Mouse (Mus musculus): ENCODE results near the gene Trim8.

The Trim8 gene

DNA sequence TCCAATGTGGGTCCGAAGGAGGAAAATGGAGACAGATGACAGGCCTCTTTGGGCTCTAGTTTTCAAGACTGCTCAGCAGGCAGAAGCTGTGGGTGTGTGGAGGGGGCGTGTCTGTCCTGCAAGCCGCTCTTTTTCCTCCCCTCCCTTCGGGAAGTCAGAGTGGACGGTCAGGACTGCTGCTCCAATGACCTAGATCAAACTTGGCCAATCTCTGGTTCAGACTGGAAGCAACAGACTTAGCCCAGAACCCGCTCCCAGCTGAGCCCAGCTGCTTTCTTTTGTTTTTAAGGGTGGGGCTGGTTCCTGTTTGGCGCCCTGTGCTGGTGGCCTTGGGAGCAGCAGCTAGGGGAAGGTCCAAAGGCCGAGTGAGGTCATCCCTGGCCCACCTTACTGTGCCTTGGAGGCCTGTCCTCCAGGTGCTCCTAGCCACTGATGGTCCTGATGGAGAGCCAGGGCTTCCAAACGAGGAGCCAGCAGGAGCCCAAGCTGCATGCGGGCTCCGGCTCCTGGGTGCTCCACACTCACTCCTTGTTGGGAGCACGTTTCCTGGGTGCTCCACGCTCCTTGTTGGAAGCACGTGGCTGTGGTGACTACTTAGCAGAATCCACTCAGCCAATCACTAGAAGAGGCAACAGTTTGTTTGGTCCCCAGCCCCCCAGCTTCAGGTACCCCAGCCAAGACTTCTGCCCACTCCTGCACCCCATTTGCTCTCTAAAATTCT lies 23.3 kb downstream of the Trim8 start:
- no peak for DNase-seq

DNA sequence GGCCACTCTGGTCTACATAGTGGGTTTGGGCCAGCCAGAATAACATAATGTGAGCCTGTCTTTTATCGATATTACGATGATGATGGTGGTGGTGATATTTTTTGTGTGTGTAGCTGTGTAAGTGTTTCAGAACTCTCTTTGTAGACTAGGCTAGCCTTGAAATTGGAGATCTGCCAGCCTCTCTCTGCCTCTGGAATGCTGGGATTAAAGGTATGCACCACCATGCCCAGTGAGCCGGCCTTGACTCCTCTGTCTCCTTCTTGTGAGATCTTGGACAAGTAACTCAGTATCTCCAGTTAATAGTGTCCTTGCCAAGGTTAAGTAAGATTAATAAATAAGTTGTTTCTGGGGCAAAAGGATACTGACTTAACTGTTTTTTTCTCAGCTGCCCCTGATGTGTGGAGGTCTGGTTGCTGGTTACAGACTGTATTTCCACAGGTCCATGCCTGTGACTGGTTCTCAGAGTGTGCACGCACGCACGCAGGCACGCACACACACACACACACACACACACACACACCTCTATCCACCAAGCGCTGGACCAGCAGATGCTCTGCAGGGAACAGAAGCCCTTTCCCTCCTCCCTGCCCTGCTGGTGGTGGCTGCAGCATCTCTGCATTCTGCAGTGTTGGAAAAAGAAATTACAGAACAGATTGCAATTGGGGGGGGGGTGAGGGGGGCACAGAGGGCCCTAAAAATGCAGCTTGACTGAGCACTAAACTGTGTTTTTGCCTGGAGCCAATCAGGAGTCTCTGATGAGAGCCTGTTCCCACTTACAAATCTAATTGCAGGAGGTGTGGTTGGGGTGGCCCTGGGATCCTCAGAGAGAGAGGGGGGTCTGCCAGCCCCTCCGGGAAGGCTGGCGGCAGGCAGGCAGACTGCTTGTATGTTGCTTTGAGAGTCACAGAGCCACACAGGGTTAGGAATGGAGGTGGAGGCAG lies 24.5 kb downstream of the Trim8 start:
- no peak for DNase-seq

DNA sequence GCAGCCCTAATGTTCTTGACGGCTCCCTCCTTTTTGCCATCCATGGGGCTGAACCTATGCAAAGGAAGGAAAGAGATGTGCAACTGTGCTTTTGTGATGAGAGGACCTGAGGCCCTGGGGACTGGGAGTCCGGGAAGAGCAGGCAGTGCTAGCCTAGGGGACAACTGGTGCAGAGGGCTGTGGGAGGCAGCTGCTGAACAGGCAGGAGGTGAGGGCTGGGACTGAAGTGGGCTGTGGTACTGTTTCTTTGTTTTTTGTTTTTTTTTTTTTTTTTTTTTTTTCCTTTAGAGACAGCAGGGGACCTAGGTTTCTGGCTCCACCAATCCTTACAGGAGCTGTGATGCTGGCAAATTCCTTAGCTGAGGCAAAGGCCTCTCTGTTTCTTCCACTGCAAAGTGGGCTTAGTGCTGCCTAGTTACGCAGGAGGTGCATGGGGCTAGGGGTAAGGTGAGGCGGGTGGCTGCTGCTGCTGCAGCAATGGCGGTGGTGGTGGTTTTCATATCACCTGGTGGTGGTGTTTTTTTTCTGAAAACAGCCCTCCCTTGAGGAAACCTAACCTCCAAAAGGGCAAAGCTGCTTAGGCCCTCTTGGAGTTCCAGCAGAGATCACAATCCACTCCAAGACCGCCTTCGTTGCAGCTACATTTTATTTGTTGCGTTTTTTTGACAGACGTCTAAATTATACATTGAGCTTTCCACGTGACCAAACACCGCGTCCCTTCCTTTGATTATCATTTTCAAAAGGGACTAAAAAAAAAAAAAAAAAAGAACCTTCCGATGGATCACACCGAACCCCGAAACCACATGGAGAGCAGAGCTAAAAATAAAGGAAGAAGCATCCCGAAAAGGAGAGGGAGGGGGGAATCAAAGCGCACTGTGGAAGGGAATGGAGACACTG lies 26.4 kb downstream of the Trim8 start:
- no peak for DNase-seq

DNA sequence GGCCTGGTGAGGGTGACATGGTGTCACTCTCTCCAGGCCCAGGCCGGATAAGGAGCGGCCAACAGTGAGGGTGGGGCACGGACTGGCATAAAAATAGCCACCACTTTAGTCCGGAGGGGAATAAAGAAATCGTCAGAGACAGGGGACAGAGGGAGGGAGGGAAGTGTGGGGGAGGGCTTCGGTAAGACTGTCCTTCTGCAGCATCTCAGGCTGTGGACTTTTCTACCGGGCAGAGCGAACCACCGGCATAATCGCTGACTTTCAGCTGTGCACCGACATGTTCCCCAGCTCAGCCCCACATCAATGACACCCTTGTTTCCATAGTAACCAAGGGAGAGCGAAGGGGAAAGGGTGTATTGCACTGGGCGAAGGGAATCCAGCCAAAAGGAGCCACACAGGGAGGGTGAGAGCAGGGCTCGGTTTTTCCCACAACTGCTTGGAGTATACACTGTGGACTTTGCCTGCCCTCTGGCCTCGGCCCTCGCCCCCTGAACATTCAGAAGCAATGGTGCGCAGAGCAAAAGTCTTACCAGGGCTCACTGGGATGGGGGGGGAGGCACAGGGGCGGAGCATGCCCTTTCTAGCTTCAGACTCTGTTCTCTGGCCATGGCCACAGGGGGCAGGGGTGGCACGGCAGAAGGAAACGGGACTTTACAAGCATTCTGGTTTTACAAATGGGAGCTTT lies 27.2 kb downstream of the Trim8 start:
- DNase-seq: peak; percentile 50

DNA sequence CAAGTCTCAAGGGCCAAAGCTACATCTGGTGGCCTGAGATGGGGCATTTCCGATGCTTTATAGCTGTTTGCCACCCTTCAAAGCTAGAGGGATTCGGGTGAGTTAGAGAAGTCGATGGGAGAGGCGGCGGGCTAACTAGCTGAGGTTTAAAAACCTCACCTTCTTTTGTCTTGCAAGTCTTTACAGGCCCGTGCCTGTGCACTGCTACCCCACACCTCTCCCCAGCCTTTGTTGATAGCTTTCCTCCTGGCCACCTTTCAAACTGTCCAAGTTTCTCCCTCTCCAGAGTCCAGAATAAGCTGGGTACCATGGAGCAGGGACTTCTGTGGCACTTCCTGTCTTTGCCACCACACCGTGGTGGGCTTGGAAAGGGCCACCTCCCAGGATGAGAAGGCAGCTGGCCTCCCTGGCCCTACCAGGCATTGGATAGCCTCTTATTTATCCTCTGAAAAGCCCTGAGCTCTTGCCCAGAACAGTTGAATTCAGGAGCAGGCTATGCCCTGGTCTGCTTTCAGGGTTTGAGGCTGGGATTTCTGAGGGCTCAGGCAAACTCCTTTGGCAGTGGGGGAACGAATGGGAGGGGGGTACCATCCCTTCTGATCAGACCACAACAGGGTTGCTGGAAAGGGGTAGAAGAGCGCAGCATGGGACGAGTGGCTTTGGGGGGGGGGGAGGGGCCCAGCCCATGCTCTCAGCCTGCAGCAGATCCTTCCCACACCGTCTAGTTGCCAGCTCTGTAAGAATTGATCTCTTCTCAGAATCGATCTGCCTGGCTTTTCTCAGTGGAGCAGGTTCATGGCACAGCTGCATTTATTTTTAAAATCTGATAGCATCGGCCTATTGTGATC lies 28.3 kb downstream of the Trim8 start:
- DNase-seq: no peak

DNA sequence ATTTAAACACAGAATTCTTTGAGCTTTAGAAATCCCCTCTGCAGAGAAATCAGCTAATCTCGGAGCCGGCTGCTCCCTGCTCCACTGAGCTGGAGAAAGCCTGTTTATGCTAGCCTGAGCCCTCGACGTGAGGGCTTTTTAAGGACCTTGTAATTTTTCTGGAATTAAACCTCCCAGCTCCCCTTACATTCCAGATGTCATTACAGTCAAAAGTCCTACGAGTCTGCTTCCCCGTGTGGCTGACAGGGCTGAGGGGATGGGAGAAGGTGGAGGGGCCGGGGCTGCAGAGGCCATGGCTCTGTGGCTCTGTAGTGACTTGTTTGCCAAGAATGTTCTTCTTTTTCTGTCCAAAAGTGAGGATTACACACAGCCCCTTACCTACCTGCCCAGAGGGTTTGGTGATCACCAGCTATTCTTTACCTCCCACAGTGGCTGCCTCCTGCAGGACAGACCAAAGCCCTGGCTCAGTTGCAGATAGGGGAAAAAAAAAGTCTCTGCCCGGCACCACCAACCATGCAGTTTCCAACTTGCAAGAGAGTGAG lies 29.0 kb downstream of the Trim8 start:
- DNase-seq: no peak

DNA sequence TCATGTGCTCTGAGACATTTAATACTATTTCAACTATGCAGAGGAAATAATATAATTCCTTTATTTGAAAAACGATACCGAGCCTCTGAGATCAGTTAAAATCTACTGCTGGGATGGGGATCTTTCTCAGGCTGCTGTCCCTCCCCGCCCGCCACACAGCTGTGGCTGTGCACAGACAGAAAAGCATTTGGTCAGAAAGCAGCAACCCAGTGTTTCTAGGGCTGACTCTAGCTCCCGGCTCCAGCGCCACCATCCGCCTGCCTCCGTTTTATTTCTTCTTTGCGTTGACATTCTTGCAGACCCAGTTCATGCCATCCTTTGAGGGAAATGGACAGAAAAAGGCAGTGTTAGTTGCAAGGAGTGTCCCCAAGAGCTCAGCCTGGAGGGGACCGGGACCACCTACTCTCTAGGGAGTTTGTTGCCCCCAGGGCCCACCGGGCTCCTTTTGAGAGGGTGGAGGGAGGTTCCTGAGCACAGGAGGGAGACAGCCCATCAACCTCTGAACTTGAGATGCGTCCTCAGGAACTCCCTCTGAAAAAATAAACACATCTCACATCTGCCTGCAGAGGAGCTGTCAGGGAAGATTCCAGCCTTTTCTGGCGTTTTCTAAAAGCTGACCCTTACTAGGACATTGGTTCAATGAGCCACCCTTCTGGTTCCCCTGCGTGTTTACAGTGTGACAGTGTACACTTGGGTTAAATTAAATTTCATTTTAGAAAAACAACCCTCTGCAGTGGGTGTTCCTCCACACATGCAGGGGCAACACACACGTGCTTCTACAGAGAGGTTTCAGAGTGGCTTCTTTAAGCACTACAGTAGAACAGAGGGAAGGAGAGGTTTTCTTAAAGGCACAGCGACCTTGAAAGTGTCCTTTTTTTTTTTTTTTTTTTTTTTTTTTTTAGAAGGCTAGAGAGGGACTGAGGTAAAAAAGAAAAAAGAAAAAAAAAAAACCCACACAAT lies 29.8 kb downstream of the Trim8 start:
- DNase-seq: no peak

DNA sequence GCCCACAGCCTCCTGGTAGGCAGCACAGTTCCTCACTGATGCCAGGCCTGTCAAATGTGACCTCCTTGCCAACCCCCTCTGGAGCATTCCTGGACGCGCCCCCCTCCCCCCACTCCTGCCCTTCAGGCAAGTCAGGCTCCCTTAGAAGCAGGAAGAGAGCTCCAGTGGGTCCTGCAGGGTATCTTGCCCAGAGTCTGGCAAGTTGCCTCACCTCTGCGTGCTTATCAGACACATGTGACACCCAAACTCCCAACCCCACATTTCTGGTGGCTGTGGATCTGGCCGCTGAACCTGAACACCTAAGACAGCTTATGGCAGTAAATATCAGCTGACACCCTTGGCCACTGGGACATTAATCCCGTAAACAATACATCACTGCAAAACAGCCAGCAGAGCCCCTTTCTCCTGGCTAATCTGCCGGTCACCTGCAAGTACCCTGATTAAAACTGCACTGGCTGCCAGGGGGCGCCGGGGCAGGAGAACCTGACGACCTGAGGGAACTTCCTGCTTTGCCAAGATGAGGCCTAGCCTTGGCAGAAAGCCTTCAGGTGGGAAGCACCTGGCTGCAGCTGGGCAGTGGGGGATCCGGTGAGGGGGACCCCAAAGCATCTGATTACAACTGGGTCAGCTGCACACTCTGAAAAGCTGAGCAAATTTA lies 30.7 kb downstream of the Trim8 start:
- no peak for DNase-seq

DNA sequence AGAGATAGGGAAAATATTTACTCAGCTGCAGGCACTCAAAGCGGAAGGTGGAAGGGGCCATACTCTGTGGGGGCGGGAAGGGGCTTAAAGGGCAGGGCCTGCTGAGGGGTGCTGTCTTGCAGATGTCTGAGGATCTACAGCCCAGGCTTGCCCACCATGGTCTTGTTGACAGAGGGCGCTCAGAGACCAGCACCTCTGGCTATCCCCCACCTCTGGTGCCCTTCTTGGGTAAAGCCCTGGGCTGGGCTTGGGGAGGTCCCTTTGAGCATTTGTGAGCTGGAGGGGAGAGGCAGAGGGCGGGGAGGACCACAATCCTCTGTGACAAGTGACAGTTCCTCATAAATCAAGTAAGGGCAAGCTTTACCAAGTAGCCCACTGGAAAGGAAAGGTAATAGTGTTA lies 31.6 kb downstream of the Trim8 start:
- DNase-seq: no peak

DNA sequence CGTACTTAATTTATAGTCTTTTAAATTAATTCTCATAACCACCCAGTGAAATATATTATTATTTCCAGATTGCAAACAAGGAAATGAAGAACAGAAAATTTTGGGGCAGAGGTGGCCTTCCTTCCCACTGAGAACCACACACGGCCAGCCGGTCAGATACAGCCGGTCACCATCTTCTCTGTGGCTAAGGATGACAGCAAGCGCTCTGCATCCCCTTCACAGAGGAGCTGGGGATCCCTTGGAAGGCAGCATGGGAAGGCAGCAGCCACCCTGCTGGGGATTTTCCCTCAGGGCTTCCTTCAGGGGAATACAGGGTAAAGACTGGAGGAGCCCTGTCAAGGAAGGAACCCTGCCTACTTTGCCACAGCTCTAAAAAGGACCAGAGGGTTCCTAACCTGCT lies 32.0 kb downstream of the Trim8 start:
- DNase-seq: no peak

DNA sequence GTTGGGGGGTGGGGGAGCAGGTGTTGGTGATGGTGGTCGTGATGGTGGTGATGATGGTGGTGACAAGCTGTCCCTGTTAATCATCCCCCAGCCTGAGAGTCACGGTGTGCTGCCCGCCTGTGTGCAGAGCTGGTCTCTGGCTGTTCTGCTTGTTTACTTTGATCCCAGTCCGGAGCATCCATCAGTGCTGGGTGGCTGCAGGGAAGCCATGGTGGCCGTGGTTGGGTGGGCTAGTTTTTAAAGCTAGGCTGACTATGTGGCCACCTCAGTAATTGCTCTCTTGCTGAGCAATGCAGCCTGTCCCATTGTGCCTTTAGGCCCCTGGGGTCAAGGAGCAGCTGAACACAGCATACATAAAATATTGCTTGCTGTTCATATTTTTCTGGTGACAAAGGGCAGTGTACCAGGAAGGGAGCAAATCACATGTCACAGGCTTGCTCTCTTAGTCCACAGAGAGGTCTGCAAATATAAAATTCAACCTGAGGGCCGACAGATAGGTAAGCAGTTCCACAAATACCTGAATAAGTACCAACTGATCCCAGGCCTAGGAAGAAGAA lies 33.1 kb downstream of the Trim8 start:
- no peak for DNase-seq

DNA sequence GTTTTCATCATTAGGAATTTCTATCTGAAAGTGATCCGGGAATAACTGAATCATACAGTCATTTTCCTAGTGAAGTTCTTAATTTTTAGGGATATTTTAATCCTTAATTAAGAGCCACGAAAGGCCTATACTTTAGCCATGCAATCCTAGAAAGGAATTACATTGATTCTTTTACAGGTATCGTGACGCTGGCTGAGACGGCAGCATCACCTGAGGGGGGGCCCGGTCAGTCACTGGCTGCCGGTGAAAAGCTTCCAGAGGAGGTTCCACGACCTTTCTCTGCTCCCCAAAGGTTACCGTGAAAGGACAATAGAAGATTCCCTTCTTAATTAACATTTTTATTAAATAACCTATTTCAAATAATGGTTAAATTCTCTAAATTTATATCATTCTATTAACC lies 35.9 kb downstream of the Trim8 start:
- DNase-seq: no peak

DNA sequence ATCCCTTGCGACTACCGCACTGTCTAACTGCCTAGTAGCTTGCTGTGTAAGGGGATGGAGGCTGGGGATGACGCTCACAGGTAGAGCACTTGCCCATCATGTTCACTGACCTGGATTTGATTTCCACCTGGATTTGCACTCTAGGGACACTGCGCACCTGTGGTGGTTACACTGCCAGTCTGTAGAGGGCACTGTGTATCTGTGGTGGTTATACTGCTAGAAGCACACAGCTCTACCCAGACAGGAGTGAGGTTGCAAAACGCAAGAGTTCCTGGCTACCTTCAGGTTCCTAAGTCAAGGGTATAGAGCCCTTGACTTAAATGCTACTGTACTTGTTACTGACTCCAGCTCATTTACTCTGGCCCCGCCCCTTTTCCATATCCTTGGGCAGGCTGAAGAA lies 36.7 kb downstream of the Trim8 start:
- DNase-seq: no peak

DNA sequence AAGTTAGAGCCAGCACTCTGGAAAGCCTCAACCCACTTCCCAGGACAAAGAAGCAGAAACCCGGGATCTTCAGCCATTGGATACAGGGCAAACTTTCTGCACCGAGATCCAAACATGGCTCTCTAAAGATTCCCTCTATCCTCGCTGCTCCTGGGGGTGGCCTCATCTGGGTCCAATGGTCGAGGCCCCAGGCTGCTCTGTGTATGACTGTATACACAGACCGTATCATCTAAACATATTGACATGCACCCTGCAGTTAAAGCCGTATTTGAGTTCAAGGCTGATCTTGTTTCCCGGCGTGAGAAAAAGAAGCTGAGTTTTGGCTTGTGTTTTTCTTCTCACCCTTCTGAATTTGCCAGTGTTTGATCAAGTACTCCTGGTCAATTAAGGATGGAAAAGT lies 41.2 kb downstream of the Trim8 start:
- DNase-seq: no peak

DNA sequence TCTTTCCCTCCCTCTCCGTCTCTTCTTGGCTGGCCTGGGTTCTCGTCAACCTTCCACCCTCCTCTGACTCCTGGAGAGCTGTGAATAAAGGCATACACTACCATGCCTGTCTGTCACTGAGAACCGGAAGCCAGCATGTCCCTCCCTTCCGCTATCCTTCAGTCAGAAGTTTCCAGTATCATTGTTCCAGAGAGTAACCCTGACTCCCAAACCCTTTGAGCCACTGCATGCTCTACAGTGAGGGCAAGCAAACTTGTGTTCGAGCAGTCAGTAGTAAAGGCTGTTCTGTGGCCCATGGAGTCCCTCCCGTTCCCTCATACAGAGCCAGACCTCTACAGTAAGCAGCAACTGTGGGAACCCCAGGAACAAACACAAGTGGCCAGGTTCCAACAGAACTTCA lies 46.1 kb downstream of the Trim8 start:
- DNase-seq: no peak

DNA sequence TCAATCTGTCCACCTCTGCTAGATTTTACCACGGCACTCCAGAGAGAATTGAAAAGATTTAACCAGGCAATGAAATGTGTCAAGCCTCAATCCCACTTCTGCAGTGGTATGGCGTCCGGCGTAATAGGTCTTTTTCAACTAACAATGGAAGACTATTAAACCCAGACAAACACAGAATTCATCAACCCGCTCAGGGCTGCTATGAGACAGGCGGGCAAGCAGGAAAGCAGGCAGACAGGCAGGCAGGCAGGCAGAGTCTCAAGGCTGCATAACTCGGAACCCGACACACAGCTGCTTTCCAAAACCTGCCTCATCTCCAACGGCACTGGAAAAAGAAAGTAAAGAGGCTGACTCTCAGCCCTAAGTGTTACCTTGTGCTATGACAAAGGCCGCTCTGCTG lies 46.6 kb downstream of the Trim8 start:
- no peak for DNase-seq

DNA sequence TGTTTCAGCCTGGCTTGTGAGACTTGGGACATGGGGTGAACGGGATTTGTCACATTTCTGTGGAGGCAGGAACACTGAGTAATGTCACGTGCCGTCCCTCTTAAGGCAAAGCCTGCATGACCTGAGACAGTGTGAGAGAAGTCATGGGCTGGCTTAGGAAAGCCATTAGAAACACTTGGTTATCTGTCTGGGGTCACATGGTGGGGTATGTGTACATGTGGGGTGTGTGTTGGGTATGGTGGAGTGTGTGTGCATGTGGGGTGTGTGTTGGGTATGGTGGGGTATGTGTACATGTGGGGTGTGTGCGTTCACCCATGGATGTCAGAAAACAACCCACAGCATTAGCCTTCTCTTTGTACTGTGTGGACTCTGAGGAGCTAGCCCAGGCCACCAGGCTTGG lies 48.9 kb downstream of the Trim8 start:
- no peak for DNase-seq

DNA sequence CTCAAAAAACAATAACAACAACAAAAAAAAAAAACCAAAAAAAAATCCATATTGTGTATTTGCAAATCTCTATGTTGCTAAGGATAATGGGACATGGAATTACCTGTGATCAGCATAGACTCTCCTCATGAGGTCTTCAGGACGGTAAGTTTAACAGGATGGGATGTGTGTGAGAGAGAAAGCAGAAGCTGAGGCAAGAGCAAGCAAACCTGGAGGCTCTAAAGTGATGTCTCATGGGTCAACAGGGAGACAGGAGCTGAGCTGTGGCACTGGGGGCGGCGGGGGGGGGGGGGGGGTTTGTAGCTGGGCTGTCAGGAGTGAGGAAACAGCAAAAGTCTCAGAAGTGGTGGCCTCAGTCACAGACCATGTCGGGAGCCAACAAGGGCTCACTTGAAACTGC lies 51.0 kb downstream of the Trim8 start:
- no peak for DNase-seq

DNA sequence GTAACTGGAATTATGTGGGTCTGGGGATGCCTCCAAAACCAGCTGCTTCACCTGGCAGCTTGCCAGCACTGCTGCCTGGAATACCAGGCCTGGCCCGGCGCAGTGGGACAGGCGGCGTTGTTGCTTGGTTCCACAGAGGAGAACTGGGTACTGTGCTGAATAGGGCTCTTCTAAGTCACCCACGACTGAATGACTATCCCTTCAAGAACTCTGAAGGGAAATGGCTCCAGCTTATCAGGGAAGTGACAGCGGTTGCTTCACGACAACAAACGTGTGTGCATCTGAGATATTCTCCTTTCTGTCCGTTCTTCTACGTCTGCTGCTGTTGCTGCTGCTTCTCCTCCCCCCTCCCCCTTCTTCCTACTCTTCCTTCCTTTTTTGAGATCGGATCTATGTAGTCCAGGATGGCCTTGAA lies 52.0 kb downstream of the Trim8 start:
- peak; percentile 73 for DNase-seq
